Mouse (Mus musculus) cerebellum, adult 2 months (tissue): ENCODE data around the gene Tmem115.

Experiments
- CTCF ChIP-seq: fragments of 200-500 bp; IDR thresholded peaks from 2 replicates; pipeline ENCODE4 v1.5.1; 2011; ENCODE audit warnings: low read depth, mild to moderate bottlenecking, control low read depth, low read length, moderate library complexity, borderline replicate concordance; ENCODE audit not compliant: insufficient read depth
- POLR2A ChIP-seq: fragments of 200-500 bp; IDR thresholded peaks from 2 replicates; pipeline ENCODE4 v1.6.1; 2011; ENCODE audit warnings: low read length, control low read depth, borderline replicate concordance; ENCODE audit not compliant: insufficient read depth

DNA sequence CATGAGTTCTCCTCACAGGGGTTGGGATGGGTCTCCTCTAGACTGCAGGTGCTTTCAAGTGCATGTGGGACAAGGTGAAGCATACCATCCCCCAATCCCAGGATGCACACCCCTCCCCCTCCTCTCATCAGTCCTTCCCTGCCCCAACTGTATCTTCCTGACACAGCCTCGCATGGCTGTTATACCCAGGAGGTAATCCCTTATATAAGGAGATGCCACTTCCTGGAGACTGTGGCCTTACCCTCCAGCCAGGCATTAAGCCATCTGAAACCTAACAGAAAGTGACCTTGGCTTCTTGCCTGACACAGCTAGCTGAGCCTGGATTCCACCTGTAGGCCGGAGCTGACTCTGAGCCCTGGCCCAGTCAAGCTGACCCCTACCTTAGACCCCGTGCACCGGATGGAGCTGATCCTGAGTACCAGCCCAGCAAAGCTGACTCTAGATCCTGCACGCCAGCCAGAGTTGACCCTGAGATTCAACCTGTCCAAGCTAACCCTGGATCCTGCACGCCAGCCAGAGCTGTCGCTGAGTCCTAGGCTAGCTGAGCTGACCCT lies 48.8 kb downstream of the Tmem115 start:
- TF ChIP-seq POLR2A = no peak
- TF ChIP-seq CTCF = no peak
